Mouse (Mus musculus) liver, embryonic 11.5 days (tissue): ENCODE data around the gene Keg1. TPM values are rescaled to one million over a fixed set of nuclear protein-coding genes. Genes with fewer than 3 reads are reported as not detected.
"Not testable (repeated sequence)": the region's sequence is repeated elsewhere in the genome, so short reads cannot be mapped to it uniquely, and the experiment has no call there.

Experiments used
- ATAC-seq: fragments of 200-750 bp; cut with Nextera tagmentation; replicated peaks from 2 replicates; pipeline ENCODE4 v1.8.0; 2017; ENCODE audit warnings: moderate number of reproducible peaks, mild to moderate bottlenecking, moderate TSS enrichment, moderate library complexity; ENCODE audit not compliant: low FRiP score
- DNase-seq: peaks from one replicate; pipeline ENCODE4 v3.0.0-alpha.2; 2017; ENCODE audit warnings: low spot score
- H3K27ac ChIP-seq: fragments of 300-500 bp; sonication (generic); 2 replicates; pipeline ENCODE4 v1.5.1; 2014; ENCODE audit warnings: mild to moderate bottlenecking, low read depth, low read length, control low read depth
- H3K27me3 ChIP-seq: fragments of 300-500 bp; sonication (generic); replicated peaks from 2 replicates; pipeline ENCODE4 v1.6.1; 2014; ENCODE audit warnings: low read length, mixed read lengths; ENCODE audit not compliant: control insufficient read depth, insufficient read depth
- H3K36me3 ChIP-seq: fragments of 300-500 bp; sonication (generic); 2 replicates; pipeline ENCODE4 v1.6.1; 2014; ENCODE audit warnings: mild to moderate bottlenecking, low read length, moderate library complexity, mixed read lengths; ENCODE audit not compliant: control insufficient read depth, insufficient read depth
- H3K4me1 ChIP-seq: fragments of 300-500 bp; sonication (generic); replicated peaks from 2 replicates; pipeline ENCODE4 v1.6.1; 2014; ENCODE audit warnings: low read length, mixed read lengths; ENCODE audit not compliant: control insufficient read depth, insufficient read depth
- H3K4me2 ChIP-seq: fragments of 300-500 bp; sonication (generic); 2 replicates; pipeline ENCODE4 v1.6.1; 2014; ENCODE audit warnings: mild to moderate bottlenecking, control low read depth, moderate library complexity
- H3K4me3 ChIP-seq: fragments of 300-500 bp; sonication (generic); 2 replicates; pipeline ENCODE4 v1.5.1; 2014; ENCODE audit warnings: low read depth, low read length, control low read depth
- H3K9ac ChIP-seq: fragments of 300-500 bp; sonication (generic); 2 replicates; pipeline ENCODE4 v1.6.1; 2014; ENCODE audit warnings: low read depth, low read length, control low read depth
- H3K9me3 ChIP-seq: fragments of 300-500 bp; sonication (generic); 2 replicates; pipeline ENCODE4 v1.6.1; 2016; ENCODE audit warnings: low read length, inconsistent platforms, mixed read lengths; ENCODE audit not compliant: control insufficient read depth
- WGBS: fragments of 180-500 bp; shearing (Covaris S2); extraction: QIAGEN DNeasy Blood & Tissue Kit; methylation state at CpG from one replicate; pipeline ENCODE4 v1.1.7; 2014; 5-methylcytosine and 5-hydroxymethylcytosine counted together
- polyA plus RNA-seq: library from polyadenylated mRNA; unstranded; fragments of >200 nt; fragmentation: Nextera tagmentation; extraction: Ambion mirVana; gene quantifications from 2 replicates; pipeline ENCODE4 v1.2.1, GENCODE M21; 2014

The Keg1 gene
- polyA plus RNA-seq, 1 experiment from 2014 or later = 0.19 TPM

GRCm38 (mm10) chr19:12696221-12696620 lies 635 bp downstream of the Keg1 start:
- Histone ChIP-seq H3K4me2 (no peak overlapping the region), H3K9me3 (no peaks in the 10 kb centered on the region), H3K4me3 (no peak overlapping the region), H3K27ac (no peak overlapping the region), H3K36me3 (no peaks in the 10 kb centered on the region), H3K27me3 (no peaks in the 10 kb centered on the region), H3K9ac (no peak overlapping the region), H3K4me1 (no peaks in the 10 kb centered on the region)
- no peak for DNase-seq
- no peak for ATAC-seq

GRCm38 (mm10) chr19:12708458-12708857 lies 12.9 kb downstream of the Keg1 start:
- Histone ChIP-seq H3K4me3 (no peak overlapping the region), H3K4me1 (no peaks in the 10 kb centered on the region), H3K9me3 (no peaks in the 10 kb centered on the region), H3K9ac (no peak overlapping the region), H3K27ac (no peak overlapping the region), H3K4me2 (no peak overlapping the region), H3K27me3 (no peaks in the 10 kb centered on the region), H3K36me3 (no peaks in the 10 kb centered on the region)
- WGBS = 75% methylated on average over 2 of the region's 2 CpGs
- ATAC-seq (no peak), DNase-seq (no peak)

GRCm38 (mm10) chr19:12708986-12709385 lies 13.4 kb downstream of the Keg1 start:
- no peaks in the 10 kb centered on the region for H3K27me3 ChIP-seq
- H3K36me3 ChIP-seq = no peaks in the 10 kb centered on the region
- no peak for ATAC-seq
- no peak overlapping the region for H3K27ac ChIP-seq
- H3K9me3 ChIP-seq = no peaks in the 10 kb centered on the region
- H3K4me3 ChIP-seq = no peak overlapping the region
- H3K4me1 ChIP-seq = no peaks in the 10 kb centered on the region
- no peak overlapping the region for H3K9ac ChIP-seq
- no peak for DNase-seq
- H3K4me2 ChIP-seq = no peak overlapping the region

- no peaks in the 10 kb centered on the region for H3K9me3 ChIP-seq
- no peak for ATAC-seq
These were observed 23.6 kb downstream of the Keg1 start for GRCm38 (mm10) chr19:12719189-12719588.

GRCm38 (mm10) chr19:12720463-12720862 lies 24.9 kb downstream of the Keg1 start:
- H3K9ac ChIP-seq = no peak overlapping the region
- no peak overlapping the region for H3K27ac ChIP-seq
- ATAC-seq (no peak), DNase-seq (no peak)
- no peaks in the 10 kb centered on the region for H3K27me3 ChIP-seq
- H3K4me1 ChIP-seq = no peaks in the 10 kb centered on the region
- H3K9me3 ChIP-seq = no peaks in the 10 kb centered on the region
- H3K36me3 ChIP-seq = no peaks in the 10 kb centered on the region
- no peak overlapping the region for H3K4me2 ChIP-seq
- WGBS = 51% methylated on average over 2 of the region's 2 CpGs
- no peak overlapping the region for H3K4me3 ChIP-seq

More at GRCm38 (mm10) chr19:12719189-12719588, 23.6 kb downstream of the Keg1 start:
- no peaks in the 10 kb centered on the region for H3K36me3 ChIP-seq
- H3K4me1 ChIP-seq = no peaks in the 10 kb centered on the region
- H3K27me3 ChIP-seq = no peaks in the 10 kb centered on the region
- DNase-seq = no peak
- H3K4me3 ChIP-seq = no peak overlapping the region
- H3K9ac ChIP-seq = no peak overlapping the region
- H3K27ac ChIP-seq = no peak overlapping the region
- WGBS = 69% methylated on average over 6 of the region's 6 CpGs
- no peak overlapping the region for H3K4me2 ChIP-seq

- H3K27me3 ChIP-seq, H3K9ac ChIP-seq, H3K4me3 ChIP-seq, ATAC-seq, H3K9me3 ChIP-seq, H3K4me2 ChIP-seq, H3K27ac ChIP-seq, H3K36me3 ChIP-seq, H3K4me1 ChIP-seq, DNase-seq: not testable (repeated sequence)
- WGBS = 83% methylated on average over 5 of the region's 5 CpGs
These were observed 25.3 kb downstream of the Keg1 start for GRCm38 (mm10) chr19:12720919-12721318.

GRCm38 (mm10) chr19:12721596-12721995 lies 26.0 kb downstream of the Keg1 start:
- ATAC-seq, H3K9ac ChIP-seq, DNase-seq, H3K27me3 ChIP-seq, H3K27ac ChIP-seq, H3K36me3 ChIP-seq, H3K4me3 ChIP-seq, H3K4me2 ChIP-seq, H3K4me1 ChIP-seq, H3K9me3 ChIP-seq: not testable (repeated sequence)
- 86% methylated on average over 7 of the region's 7 CpGs for WGBS

- no peaks in the 10 kb centered on the region for H3K27me3 ChIP-seq
- H3K9ac ChIP-seq = no peak overlapping the region
- H3K4me1 ChIP-seq = no peaks in the 10 kb centered on the region
- H3K9me3 ChIP-seq = no peaks in the 10 kb centered on the region
- H3K27ac ChIP-seq = no peak overlapping the region
- H3K4me3 ChIP-seq = no peak overlapping the region
- H3K36me3 ChIP-seq = no peaks in the 10 kb centered on the region
- ATAC-seq (no peak), DNase-seq (no peak)
- WGBS = 58% methylated on average over 2 of the region's 3 CpGs
- H3K4me2 ChIP-seq = no peak overlapping the region
These were observed 26.7 kb downstream of the Keg1 start for GRCm38 (mm10) chr19:12722308-12722707.

GRCm38 (mm10) chr19:12725851-12726250 lies 30.3 kb downstream of the Keg1 start:
- 63% methylated on average over 1 of the region's 1 CpGs for WGBS
- no peak overlapping the region for H3K27ac ChIP-seq
- no peaks in the 10 kb centered on the region for H3K9me3 ChIP-seq
- no peak overlapping the region for H3K4me2 ChIP-seq
- H3K9ac ChIP-seq = no peak overlapping the region
- ATAC-seq (no peak), DNase-seq (no peak)
- no peaks in the 10 kb centered on the region for H3K36me3 ChIP-seq
- H3K27me3 ChIP-seq = no peaks in the 10 kb centered on the region
- H3K4me1 ChIP-seq = no peaks in the 10 kb centered on the region
- H3K4me3 ChIP-seq = no peak overlapping the region
